Mouse (Mus musculus) adrenal gland, postnatal 14 days (tissue): ENCODE data around the gene Dstyk. TPM values are rescaled to one million over a fixed set of nuclear protein-coding genes. Genes with fewer than 3 reads are reported as not detected.
"Not testable (repeated sequence)": the region's sequence is repeated elsewhere in the genome, so short reads cannot be mapped to it uniquely, and the experiment has no call there.

ENCODE experiments used
- DNase-seq: peaks from one replicate; pipeline ENCODE4 v3.0.0; 2021; ENCODE audit warnings: mixed read lengths
- total RNA-seq: library from RNA; stranded (reverse); gene quantifications from 2 replicates; pipeline ENCODE4 v1.2.3, GENCODE M21; 2021

Dstyk gene
- total RNA-seq, 1 experiment from 2014 or later, result 20.1 TPM

DNA sequence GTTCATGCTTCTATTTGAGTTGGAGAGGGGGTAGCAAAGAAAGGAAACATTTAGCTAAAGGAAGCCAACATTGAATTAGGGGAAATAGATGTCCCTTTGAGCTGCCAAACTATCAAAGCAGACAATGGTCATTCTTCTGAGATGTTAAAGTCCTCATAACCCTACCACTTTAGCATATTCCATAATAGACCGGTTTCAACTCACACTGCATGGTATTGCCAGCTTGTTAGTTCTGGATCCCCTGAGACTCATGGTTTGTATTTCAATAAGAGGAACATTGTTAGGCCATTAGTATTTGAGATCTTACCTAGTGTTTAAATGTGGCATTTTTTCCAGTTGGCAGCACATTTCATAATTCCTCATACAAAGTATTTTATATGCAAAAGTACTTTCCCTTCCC lies 19.6 kb downstream of the Dstyk start:
- DNase-seq, result no peak

DNA sequence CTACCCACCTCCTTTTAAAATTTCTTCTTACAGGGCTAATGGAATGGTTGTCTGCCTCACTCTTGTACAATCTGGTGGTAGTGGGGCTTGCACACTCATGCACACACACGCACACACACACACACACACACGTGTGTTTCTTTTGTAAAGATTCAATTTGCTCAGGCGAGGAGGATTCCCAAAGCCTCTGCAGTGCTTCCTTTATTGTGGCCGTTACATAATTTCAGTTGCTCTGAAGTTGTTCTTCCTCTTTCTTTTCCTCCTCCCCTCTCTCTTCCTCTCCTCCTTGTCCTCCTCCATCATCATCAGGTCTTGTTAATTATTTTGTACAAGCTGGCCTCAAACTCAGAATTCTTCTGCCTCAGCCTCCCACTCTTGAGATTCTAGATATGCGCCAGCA lies 20.0 kb downstream of the Dstyk start:
- DNase-seq, result no peak

DNA sequence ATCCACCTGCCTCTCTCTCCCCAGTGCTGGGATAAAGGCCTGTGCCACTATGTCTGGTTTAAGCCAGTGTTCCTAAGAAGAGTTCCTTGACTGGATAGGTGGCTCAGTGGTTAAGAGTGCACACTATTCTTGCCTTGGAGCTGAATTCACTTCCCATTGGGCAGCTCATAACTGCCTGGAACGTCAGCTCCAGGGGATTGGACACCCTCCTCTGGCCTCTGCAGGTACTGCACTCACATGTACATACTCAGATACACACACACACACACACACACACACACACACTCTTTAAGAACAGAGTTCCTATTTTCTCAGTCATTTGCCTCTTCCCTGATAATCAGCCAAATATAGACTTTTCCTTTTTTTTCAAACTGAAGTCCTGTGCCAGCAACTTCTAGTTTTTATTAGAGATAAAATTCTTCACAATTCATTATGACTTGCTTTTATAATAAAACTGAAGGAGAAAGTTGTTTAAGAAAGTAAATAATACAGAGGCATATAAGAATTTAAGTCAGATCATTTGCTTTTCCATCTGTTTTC lies 23.6 kb downstream of the Dstyk start:
- peak; percentile 20 for DNase-seq

DNA sequence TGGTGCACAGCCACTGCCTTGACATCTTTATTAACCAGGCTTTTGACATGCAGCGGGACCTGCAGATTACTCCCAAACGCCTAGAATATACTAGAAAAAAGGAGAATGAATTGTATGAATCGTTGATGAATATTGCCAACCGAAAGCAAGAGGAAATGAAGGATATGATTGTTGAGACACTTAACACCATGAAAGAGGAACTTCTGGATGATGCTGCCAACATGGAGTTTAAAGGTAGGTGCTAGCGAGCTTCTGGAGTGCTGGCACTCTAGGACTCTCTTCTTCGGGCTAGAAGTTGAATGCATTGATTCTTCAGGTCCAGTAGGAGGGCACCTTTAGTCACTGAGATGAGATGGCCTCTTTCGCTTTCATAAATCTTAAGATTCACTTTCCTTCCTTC lies 32.4 kb downstream of the Dstyk start:
- no peak for DNase-seq

DNA sequence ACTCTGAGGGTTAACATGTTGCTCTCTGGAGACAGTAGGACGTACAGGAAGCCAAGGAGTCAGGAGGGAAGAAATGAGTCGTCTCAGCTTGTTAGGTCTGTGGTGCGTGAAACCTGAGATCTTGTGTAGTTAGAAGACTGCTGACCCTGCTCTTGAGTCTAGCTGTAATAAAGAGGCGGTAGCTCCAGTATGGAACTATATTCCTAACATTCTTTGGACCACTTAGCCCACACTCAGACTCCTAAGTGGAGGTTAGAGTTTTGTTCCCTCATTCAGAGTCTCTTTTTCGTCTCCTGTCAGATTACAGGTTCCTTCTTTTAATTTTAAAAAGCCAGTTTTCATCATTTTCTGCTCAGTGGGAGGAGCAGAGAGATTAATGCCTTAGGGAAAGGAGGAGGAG lies 47.3 kb downstream of the Dstyk start:
- DNase-seq, result no peak

GRCm38 (mm10) chr1:132468926-132469325 lies 51.6 kb downstream of the Dstyk start:
- peak; percentile 62 for DNase-seq

- no peak for DNase-seq
Observed at GRCm38 (mm10) chr1:132469519-132469918, 52.2 kb downstream of the Dstyk start.

DNA sequence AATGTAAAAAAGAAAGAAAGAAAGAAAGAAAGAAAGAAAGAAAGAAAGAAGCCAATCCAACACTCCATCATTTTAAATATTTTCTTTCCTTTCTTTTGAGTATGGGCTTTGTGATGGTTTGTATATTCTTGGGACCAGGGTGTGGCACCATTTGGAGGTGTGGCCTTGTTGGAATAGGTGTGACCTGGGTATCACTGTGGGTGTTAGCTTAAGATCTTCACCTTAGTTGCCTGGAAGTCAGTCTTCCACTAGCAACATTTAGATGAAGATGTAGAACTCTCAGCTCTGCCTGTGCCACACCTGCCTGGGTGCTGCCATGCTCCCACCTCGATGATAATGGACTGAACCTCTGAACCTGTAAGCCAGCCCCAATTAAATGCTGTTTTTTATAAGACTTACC lies 52.7 kb downstream of the Dstyk start:
- not testable (repeated sequence) for DNase-seq

DNA sequence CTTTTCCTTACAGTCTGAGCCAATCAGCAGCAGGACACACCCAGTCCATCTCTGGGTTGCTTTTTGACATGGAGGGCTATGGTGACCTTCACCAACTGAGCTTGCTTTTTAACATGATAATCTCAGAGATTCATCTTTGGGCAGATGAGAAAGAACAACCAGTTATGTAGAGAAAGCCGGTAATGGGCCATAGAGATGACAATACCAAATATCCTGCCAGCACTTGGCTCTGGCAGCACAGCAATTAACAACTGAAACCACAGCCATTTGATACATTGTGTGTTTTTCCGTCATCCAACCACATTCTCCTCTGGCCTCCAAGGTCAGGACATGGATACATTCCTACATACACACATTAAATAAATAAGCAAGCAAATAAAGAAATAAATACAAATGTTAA lies 53.7 kb downstream of the Dstyk start:
- DNase-seq, result no peak

GRCm38 (mm10) chr1:132471499-132471898 lies 54.1 kb downstream of the Dstyk start:
- DNase-seq, result no peak

DNA sequence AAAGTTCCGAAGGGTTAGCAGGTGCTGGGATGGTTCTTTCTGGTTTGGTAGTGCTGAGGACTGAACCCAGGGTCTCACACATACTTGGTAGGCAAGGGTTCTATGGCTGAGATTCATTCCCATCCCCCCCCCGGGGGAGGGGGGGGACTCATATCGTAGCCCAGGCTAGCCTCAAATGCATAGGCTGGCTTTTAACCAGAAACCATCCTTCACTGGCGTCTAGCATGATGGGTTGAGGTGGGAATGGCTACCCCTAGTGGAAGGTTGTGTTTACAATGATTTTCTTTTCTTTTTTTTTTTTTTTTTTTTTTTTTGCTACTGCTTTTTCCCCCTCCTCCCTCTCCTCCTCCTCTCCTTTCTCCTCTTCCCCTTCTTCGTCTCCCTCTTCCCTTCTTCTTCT lies 55.2 kb downstream of the Dstyk start:
- no peak for DNase-seq

- no peak for DNase-seq
Observed at GRCm38 (mm10) chr1:132474496-132474895, 57.1 kb downstream of the Dstyk start.

GRCm38 (mm10) chr1:132476575-132476927 lies 59.2 kb downstream of the Dstyk start:
- DNase-seq, result no peak

DNA sequence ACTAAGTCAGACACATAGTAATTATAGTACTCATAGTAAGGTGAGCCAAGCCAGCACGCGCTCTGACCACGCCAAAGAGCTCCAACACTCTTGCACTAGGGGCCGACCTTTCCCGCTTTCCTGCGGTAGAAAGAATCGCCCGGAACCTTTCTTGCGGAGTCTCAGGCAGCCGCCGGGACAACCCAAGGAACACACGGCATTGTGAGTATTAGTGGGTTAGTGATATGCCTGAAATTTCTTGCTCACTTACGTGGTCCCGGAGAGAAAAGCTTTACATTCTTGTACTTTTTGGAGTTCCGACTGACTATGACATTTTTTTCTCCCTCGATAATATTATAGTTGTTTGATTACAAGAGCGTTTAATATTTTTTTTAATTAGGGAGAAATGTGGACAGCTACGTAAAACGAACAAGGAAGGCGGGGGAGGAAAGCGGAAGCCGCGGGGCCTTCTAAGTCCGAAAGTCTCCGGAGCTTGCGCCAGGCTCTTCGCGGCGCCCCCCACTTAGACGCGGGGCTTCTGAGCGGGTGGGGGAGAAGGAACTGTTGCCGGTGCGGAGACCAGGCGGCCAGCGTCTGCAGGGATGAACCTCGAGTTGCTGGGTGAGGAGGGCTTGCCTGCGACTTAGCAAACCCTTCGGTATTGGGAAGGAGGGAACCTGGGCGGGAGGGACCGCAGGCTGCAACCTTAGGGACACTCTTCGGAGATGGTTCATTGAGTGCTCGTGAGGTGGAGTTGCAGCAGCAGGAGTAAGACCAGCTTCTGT lies 59.8 kb downstream of the Dstyk start, which contains the start of gene Rbbp5:
Rbbp5 (plus strand) TSS at position 438 of the 764 bp plus-strand sequence.
- DNase-seq, result peak; percentile 93

DNA sequence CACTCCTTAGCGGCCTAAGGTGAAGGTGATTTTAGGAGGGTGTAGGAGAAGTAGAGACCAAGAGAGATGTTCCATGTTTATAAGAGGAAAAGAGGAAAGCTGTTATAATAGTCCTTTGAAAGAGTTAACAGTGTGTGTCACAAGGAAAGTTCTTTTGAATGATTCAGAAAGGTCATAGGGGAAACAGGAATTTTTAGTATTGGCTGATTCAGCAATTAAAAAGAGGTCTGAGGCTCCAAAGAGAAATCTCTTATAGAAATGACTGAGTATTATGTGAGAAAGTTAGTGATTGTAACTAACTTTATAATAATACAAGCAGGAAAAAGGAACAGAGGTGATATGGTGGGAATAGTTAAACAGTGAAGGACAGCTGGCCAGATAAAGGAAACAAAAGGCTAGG lies 62.1 kb downstream of the Dstyk start:
- no peak for DNase-seq

GRCm38 (mm10) chr1:132481619-132482018 lies 64.3 kb downstream of the Dstyk start:
- DNase-seq, result no peak

GRCm38 (mm10) chr1:132483234-132483633 lies 65.9 kb downstream of the Dstyk start:
- no peak for DNase-seq

DNA sequence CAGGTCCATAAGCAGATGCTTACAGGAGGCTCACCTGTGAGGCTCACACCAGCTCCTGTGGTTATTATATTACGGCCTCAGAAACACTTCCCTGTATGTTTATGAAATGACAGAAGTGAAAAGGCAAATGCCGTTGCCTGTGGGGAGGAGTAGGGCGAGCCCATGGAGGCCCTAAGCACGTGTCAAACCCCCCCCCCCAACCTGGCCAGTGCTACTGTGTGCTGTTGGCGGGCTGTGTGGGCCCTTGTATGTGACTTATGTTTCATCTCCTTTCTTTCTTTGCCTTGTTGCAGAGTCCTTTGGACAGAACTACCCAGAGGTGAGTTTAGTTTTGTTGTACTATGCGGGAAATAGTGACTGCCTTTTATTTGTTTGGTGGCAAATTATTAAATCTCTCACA lies 66.4 kb downstream of the Dstyk start:
- DNase-seq, result no peak

DNA sequence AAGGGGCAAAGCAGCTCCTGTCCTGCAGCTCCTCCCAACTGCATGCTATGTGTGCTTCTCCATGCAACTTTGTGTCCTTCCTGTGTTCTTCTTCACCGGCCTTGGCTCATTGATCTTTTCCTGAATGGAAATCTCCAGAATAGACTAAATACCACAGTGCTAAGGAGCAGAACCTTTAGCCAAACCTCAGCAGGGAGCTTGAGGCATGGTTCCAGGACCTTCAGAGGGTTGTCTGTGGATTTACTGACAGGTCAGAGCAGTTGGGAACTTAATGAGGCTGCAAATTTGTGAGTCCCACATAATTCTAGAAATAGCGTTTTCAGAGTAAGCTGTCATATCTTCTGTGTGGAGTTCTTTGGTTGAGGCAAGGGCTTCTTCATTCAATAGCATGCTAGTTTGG lies 83.2 kb downstream of the Dstyk start:
- no peak for DNase-seq

GRCm38 (mm10) chr1:132505155-132505554 lies 87.8 kb downstream of the Dstyk start:
- DNase-seq, result no peak

GRCm38 (mm10) chr1:132506058-132506457 lies 88.7 kb downstream of the Dstyk start, which contains the start of gene Tmem81:
Tmem81 (plus strand) TSS chr1:132506230.
- DNase-seq, result no peak

DNA sequence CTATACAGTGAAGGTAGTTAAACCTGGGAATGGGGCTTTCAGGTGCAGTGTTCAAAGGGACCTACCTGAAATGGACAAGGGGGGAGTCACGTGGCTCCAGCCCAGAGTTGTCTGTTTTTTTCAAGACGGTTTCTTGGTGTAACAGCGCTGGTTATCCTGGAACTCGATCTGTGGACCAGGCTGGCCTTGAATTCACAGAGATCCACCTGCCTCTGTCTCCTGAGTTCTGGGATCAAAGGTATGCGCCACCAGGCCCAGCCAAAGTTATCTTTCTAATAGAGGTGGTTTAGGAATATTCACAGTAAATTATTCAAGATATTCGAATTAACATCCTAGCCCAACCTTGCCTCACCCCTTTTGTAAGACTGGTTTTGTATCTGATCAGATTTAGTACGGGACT lies 89.3 kb downstream of the Dstyk start:
- no peak for DNase-seq

DNA sequence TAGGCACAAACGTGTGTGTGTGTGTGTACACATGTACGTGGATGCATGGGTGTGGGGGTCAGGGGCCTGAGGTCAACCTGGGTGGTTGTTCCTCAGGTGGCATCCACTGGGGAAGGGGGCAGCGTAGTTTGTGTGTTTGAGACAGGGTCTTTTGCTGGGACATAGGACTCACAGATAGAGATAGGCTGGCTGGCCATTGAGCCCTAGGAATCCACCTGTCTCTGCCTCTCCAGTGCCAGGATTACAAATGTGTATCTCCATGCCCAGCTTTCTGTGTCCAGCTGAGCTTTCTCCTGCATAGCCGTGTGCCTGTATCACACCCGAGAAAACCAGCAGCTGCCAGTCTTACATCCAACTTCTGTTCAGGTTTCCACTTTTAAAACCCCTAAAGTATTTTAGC lies 92.4 kb downstream of the Dstyk start:
- DNase-seq, result no peak

DNA sequence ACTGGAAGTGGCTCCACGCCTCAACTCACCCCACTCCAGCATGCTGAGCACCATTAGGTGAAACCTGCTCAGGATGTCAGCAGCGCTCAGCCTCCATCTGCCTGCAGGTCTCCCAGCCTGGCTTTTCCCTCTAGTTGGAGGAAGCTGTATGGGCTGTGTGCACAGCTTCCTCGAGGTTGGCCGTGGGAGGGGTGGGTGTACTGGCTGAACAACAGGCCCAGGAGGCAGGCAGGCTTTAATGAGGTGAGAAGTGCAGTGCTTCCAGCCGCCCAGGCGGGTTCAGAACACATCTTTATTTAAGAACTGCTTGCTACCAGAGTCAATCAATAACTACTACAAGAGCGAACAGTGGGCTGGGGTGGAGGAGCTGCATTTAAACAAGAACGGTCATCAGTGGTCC lies 94.2 kb downstream of the Dstyk start:
- no peak for DNase-seq
